Mouse (Mus musculus) MEL (cell line): ENCODE results near the gene Rnf5. TPM values are rescaled to one million over a fixed set of nuclear protein-coding genes. Genes with fewer than 3 reads are reported as not detected.

Source experiments
- DNase-seq: peaks from one replicate; pipeline ENCODE4 v3.0.0; 2011; ENCODE audit warnings: low read depth, low spot score
- H3K27ac ChIP-seq: 2 replicates; pipeline ENCODE4 v1.5.1; 2012; ENCODE audit warnings: low read depth, mild to moderate bottlenecking, control low read depth, low read length, moderate library complexity; ENCODE audit not compliant: control insufficient read depth
- H3K27me3 ChIP-seq, 2 experiments: fragments of 150-350 bp in 1 of 2; sonication (generic) in 1 of 2; 2 replicates each; pipeline ENCODE4 v1.6.1; 2012; ENCODE audit warnings: low read length in 2 of 2, mild to moderate bottlenecking in 2 of 2, improper control_type of control experiment in 1 of 2, moderate library complexity in 1 of 2; ENCODE audit not compliant: insufficient read depth in 2 of 2, control insufficient read depth in 1 of 2
- H3K36me3 ChIP-seq, 2 experiments: 2 replicates each; pipeline ENCODE4 v1.6.1; 2012 to 2014; ENCODE audit warnings: low read length in 2 of 2, improper control_type of control experiment in 1 of 2, inconsistent platforms in 1 of 2, mild to moderate bottlenecking in 1 of 2; ENCODE audit not compliant: insufficient read depth in 2 of 2, control insufficient read depth in 1 of 2
- H3K4me1 ChIP-seq, 2 experiments: fragments of 150-350 bp in 1 of 2; sonication (generic) in 1 of 2; 2 replicates each; pipeline ENCODE4 v1.6.1; 2012; ENCODE audit warnings: low read length in 2 of 2, improper control_type of control experiment in 1 of 2, mild to moderate bottlenecking in 1 of 2; ENCODE audit not compliant: insufficient read depth in 2 of 2, control insufficient read depth in 1 of 2
- H3K4me3 ChIP-seq, 2 experiments: fragments of 150-350 bp in 1 of 2; sonication (generic) in 1 of 2; 2 replicates each; pipeline ENCODE4 v1.5.1; 2012; ENCODE audit warnings: low read depth in 2 of 2, low read length in 2 of 2, mild to moderate bottlenecking in 2 of 2, moderate library complexity in 2 of 2, control low read depth in 1 of 2, improper control_type of control experiment in 1 of 2; ENCODE audit not compliant: control insufficient read depth in 1 of 2, insufficient read depth in 1 of 2
- H3K79me2 ChIP-seq: 2 replicates; pipeline ENCODE4 v1.6.1; 2012; ENCODE audit warnings: mild to moderate bottlenecking, low read length, moderate library complexity; ENCODE audit not compliant: control insufficient read depth, poor library complexity, insufficient read depth
- H3K9ac ChIP-seq: 2 replicates; pipeline ENCODE4 v1.6.1; 2012; ENCODE audit warnings: low read depth, mild to moderate bottlenecking, control low read depth, low read length, moderate library complexity; ENCODE audit not compliant: control insufficient read depth, poor library complexity, severe bottlenecking
- H3K9me3 ChIP-seq: fragments of 150-350 bp; sonication (generic); replicated peaks from 2 replicates; pipeline ENCODE4 v1.6.1; 2012; ENCODE audit warnings: mild to moderate bottlenecking, low read length, improper control_type of control experiment, moderate library complexity; ENCODE audit not compliant: insufficient read depth
- BHLHE40 ChIP-seq: IDR thresholded peaks from 2 replicates; pipeline ENCODE4 v1.6.1; 2012; ENCODE audit warnings: low read depth, mild to moderate bottlenecking, inconsistent platforms, low read length, improper control_type of control experiment, borderline replicate concordance
- CHD2 ChIP-seq: IDR thresholded peaks from 2 replicates; pipeline ENCODE4 v1.6.1; 2011; ENCODE audit warnings: low read length, improper control_type of control experiment
- CTCF ChIP-seq, 3 experiments: IDR thresholded peaks in 2 of 3; conservative IDR thresholded peaks in 1 of 3; 2 replicates each; pipeline ENCODE4 v1.5.1; 2011 to 2012; ENCODE audit warnings: low read length in 3 of 3, low read depth in 2 of 3, mild to moderate bottlenecking in 2 of 3, improper control_type of control experiment in 1 of 3, inconsistent platforms in 1 of 3, mixed read lengths in 1 of 3, moderate library complexity in 1 of 3; ENCODE audit not compliant: control insufficient read depth in 1 of 3, insufficient read depth in 1 of 3, poor library complexity in 1 of 3, severe bottlenecking in 1 of 3
- ELF1 ChIP-seq: IDR thresholded peaks from 2 replicates; pipeline ENCODE4 v1.6.1; 2014; ENCODE audit warnings: low read depth, mild to moderate bottlenecking, inconsistent platforms, low read length, improper control_type of control experiment, moderate library complexity
- GABPA ChIP-seq: IDR thresholded peaks from 2 replicates; pipeline ENCODE4 v1.6.1; 2012; ENCODE audit warnings: low read depth, mild to moderate bottlenecking, inconsistent platforms, low read length, improper control_type of control experiment, moderate library complexity
- HCFC1 ChIP-seq: IDR thresholded peaks from 2 replicates; pipeline ENCODE4 v1.6.1; 2012; ENCODE audit warnings: low read depth, mild to moderate bottlenecking, inconsistent platforms, low read length, improper control_type of control experiment, moderate library complexity
- KAT2A ChIP-seq: conservative IDR thresholded peaks from 2 replicates; pipeline ENCODE4 v1.6.1; 2012; ENCODE audit warnings: low read depth, low read length, improper control_type of control experiment, inconsistent platforms
- MAX ChIP-seq: IDR thresholded peaks from 2 replicates; pipeline ENCODE4 v1.6.1; 2011; ENCODE audit warnings: low read length, improper control_type of control experiment
- MAZ ChIP-seq: IDR thresholded peaks from 2 replicates; pipeline ENCODE4 v1.6.1; 2012; ENCODE audit warnings: low read depth, mild to moderate bottlenecking, inconsistent platforms, low read length, improper control_type of control experiment
- MEF2A ChIP-seq: IDR thresholded peaks from 2 replicates; pipeline ENCODE4 v1.6.1; 2014; ENCODE audit warnings: low read depth, mild to moderate bottlenecking, inconsistent platforms, low read length, improper control_type of control experiment; ENCODE audit not compliant: poor library complexity, insufficient replicate concordance, severe bottlenecking; ENCODE audit errors: extremely low read depth
- MXI1 ChIP-seq: IDR thresholded peaks from 2 replicates; pipeline ENCODE4 v1.6.1; 2011; ENCODE audit warnings: mild to moderate bottlenecking, low read depth, low read length, improper control_type of control experiment
- MYC ChIP-seq: IDR thresholded peaks from 2 replicates; pipeline ENCODE4 v1.6.1; 2011; ENCODE audit warnings: low read depth, mild to moderate bottlenecking, low read length, improper control_type of control experiment, moderate library complexity
- POLR2A ChIP-seq, 2 experiments: IDR thresholded peaks; 2 replicates each; pipeline ENCODE4 v1.6.1; 2011 to 2012; ENCODE audit warnings: low read length in 2 of 2, mild to moderate bottlenecking in 2 of 2, control low read depth in 1 of 2, improper control_type of control experiment in 1 of 2, low read depth in 1 of 2, moderate library complexity in 1 of 2; ENCODE audit not compliant: control insufficient read depth in 1 of 2, insufficient read depth in 1 of 2, poor library complexity in 1 of 2
- POLR2AphosphoS5 ChIP-seq: IDR thresholded peaks from 2 replicates; pipeline ENCODE4 v1.6.1; 2012; ENCODE audit warnings: low read depth, borderline replicate concordance, mild to moderate bottlenecking, inconsistent platforms, low read length, moderate library complexity, mixed read lengths
- RAD21 ChIP-seq: IDR thresholded peaks from 2 replicates; pipeline ENCODE4 v1.6.1; 2011; ENCODE audit warnings: mild to moderate bottlenecking, low read depth, low read length, improper control_type of control experiment
- RCOR1 ChIP-seq: IDR thresholded peaks from 2 replicates; pipeline ENCODE4 v1.6.1; 2012; ENCODE audit warnings: low read depth, mild to moderate bottlenecking, inconsistent platforms, low read length, improper control_type of control experiment
- SIN3A ChIP-seq: IDR thresholded peaks from 2 replicates; pipeline ENCODE4 v1.6.1; 2012; ENCODE audit warnings: low read length, improper control_type of control experiment, inconsistent platforms
- SMC3 ChIP-seq: IDR thresholded peaks from 2 replicates; pipeline ENCODE4 v1.6.1; 2011; ENCODE audit warnings: low read depth, low read length, improper control_type of control experiment
- TAL1 ChIP-seq: IDR thresholded peaks from 2 replicates; pipeline ENCODE4 v1.6.1; 2012; ENCODE audit warnings: mild to moderate bottlenecking, inconsistent platforms, low read length, moderate library complexity, mixed read lengths
- UBTF ChIP-seq: IDR thresholded peaks from 2 replicates; pipeline ENCODE4 v1.6.1; 2012; ENCODE audit warnings: low read depth, mild to moderate bottlenecking, inconsistent platforms, low read length, improper control_type of control experiment, moderate library complexity, borderline replicate concordance; ENCODE audit not compliant: insufficient read depth
- USF2 ChIP-seq, 2 experiments: IDR thresholded peaks; 2 replicates each; pipeline ENCODE4 v1.6.1; 2011 to 2012; ENCODE audit warnings: improper control_type of control experiment in 2 of 2, low read length in 2 of 2, borderline replicate concordance in 1 of 2, inconsistent platforms in 1 of 2, low read depth in 1 of 2, mild to moderate bottlenecking in 1 of 2; ENCODE audit not compliant: insufficient read depth in 1 of 2
- ZC3H11A ChIP-seq: IDR thresholded peaks from 2 replicates; pipeline ENCODE4 v1.6.1; 2012; ENCODE audit warnings: low read depth, mild to moderate bottlenecking, inconsistent platforms, low read length, improper control_type of control experiment
- ZKSCAN1 ChIP-seq: IDR thresholded peaks from 2 replicates; pipeline ENCODE4 v1.6.1; 2012; ENCODE audit warnings: low read depth, mild to moderate bottlenecking, inconsistent platforms, low read length, improper control_type of control experiment, moderate library complexity
- ZMIZ1 ChIP-seq: IDR thresholded peaks from 2 replicates; pipeline ENCODE4 v1.6.1; 2012; ENCODE audit warnings: low read depth, mild to moderate bottlenecking, inconsistent platforms, low read length, improper control_type of control experiment, moderate library complexity
- ZNF384 ChIP-seq: IDR thresholded peaks from 2 replicates; pipeline ENCODE4 v1.6.1; 2012; ENCODE audit warnings: low read depth, mild to moderate bottlenecking, inconsistent platforms, low read length, improper control_type of control experiment
- polyA plus RNA-seq, 2 experiments: library from polyadenylated mRNA; stranded (reverse) in 1 of 2; unstranded in 1 of 2; fragments of >175 nt in 1 of 2; fragments of >200 nt in 1 of 2; gene quantifications; 2 replicates each; pipeline versions ENCODE4 v1.2.1 to v1.2.4; 2012; ENCODE audit warnings: low replicate concordance in 2 of 2, low read depth in 1 of 2; ENCODE audit not compliant: insufficient read length in 2 of 2, insufficient read depth in 1 of 2, missing spikeins in 1 of 2
- total RNA-seq: library from RNA; depleted of rRNA; stranded (reverse); fragments of 300-350 nt; gene quantifications from 2 replicates; pipeline ENCODE4 v1.2.3, GENCODE M21; 2012

Rnf5 gene
- total and polyA plus RNA-seq, 3 experiments: 24.8 to 85.1 TPM; not detected in 1

GRCm38 (mm10) chr17:34627093-34627942, 23.8 kb upstream of the Rnf5 start (continued):
- TF ChIP-seq ELF1 (peak; percentile 50), CHD2 (no peak), KAT2A (no peak; the same call in 1 of the 2 replicates), USF2 (IDR thresholded peaks at IDR 0.05; ENCODE audit: borderline replicate concordance in 1 of 2, insufficient read depth in 1 of 2, low read depth in 1 of 2, low read length in 2 of 2) (no peak), ZKSCAN1 (no peak), SMC3 (no peak), UBTF (no peak), CTCF (IDR thresholded peaks at IDR 0.05 in 2 of 3, conservative IDR thresholded peaks at IDR 0.05 in 1 of 3; ENCODE audit: control insufficient read depth in 1 of 3, insufficient read depth in 1 of 3, low read depth in 2 of 3, low read length in 3 of 3, poor library complexity in 1 of 3, severe bottlenecking in 1 of 3) (no peak), HCFC1 (peak; percentile 87), POLR2A (IDR thresholded peaks at IDR 0.05; ENCODE audit: control insufficient read depth in 1 of 2, insufficient read depth in 1 of 2, low read depth in 1 of 2, low read length in 2 of 2, poor library complexity in 1 of 2) (peak; percentile 49 to 79; a peak in 3 of 4 replicates), RCOR1 (0 out of 2 replicates have a peak, but pooled peaks have one; percentile 19), MAZ (peak; percentile 88), MEF2A (no peak), POLR2AphosphoS5 (no peak), GABPA (no peak), MYC (peak; percentile 79), ZMIZ1 (peak; percentile 45), BHLHE40 (peak; percentile 60; the same call in 1 of the 2 replicates)

GRCm38 (mm10) chr17:34626773-34627092, 23.2 kb upstream of the Rnf5 start:
- H3K79me2 ChIP-seq: peaks cover 16% of the 10 kb centered on the region
- TF ChIP-seq CTCF (IDR thresholded peaks at IDR 0.05 in 2 of 3, conservative IDR thresholded peaks at IDR 0.05 in 1 of 3; ENCODE audit: control insufficient read depth in 1 of 3, insufficient read depth in 1 of 3, low read depth in 2 of 3, low read length in 3 of 3, poor library complexity in 1 of 3, severe bottlenecking in 1 of 3) (peak in 2 of 3 experiments; percentile 34 to 46; a peak in 4 of 6 replicates), RAD21 (peak; percentile 17), TAL1 (no peak), SMC3 (peak; percentile 55), ZNF384 (no peak), MYC (no peak), ZMIZ1 (no peak), MAX (peak; percentile 7; the same call in 1 of the 2 replicates), KAT2A (no peak), ZC3H11A (no peak; the same call in 1 of the 2 replicates), SIN3A (no peak), MXI1 (no peak; the same call in 1 of the 2 replicates)
- peak overlapping the region; percentile 91 to 92 for H3K4me3 ChIP-seq
- no peaks in the 10 kb centered on the region; a peak in 1 of 4 replicates for H3K27me3 ChIP-seq
- H3K9ac ChIP-seq: peak overlapping the region; percentile 86
- DNase-seq: peak; percentile 70
- H3K27ac ChIP-seq: peak overlapping the region; percentile 84
- peaks cover 0 to 21% of the 10 kb centered on the region in 2 experiments; a peak in 3 of 4 replicates for H3K36me3 ChIP-seq
- peaks cover 2 to 38% of the 10 kb centered on the region in 2 experiments; a peak in 3 of 4 replicates for H3K4me1 ChIP-seq
- no peaks in the 10 kb centered on the region for H3K9me3 ChIP-seq
